8 mouse cellular contexts compared by ENCODE assay signal in the genomic region with DNA sequence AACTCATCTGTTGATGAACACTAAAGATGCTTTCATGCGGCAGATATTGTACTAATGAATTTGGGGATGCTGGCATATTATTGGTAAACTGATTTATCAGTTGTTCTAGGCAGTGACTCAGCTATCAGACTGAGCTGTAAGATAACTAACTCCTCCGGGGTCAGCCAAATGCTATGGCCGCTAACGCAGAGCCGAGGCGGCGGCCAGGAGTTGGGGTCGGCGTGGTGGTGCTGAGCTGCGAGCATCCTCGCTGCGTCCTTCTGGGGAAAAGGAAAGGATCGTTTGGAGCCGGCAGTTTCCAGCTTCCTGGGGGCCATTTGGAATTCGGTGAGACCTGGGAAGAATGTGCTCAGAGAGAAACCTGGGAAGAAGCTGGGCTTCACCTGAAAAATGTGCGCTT. TPM values are rescaled to one million over a fixed set of nuclear protein-coding genes. Genes with fewer than 3 reads are reported as not detected.
"Had no signal": no experiment of that assay in that cellular context is flagged by ENCODE, and none has a peak within 500 bp of the region (broad histone marks: within the 10 kb centered on the region; RNA-seq: fewer than 3 reads in every experiment).

No protein-coding gene starts in this region.

RNA-seq across cellular contexts. Expression of a gene that starts 55.2 kb away (rescaled TPM):
- polyA plus RNA-seq: liver, embryonic 15.5 days; liver, postnatal 0 days; lung, adult 2 months; lung, embryonic 15.5 days; macrophage; small intestine, adult 2 months; stomach, embryonic 14.5 days; stomach, embryonic 16.5 days had no signal
